Mouse (Mus musculus): ENCODE measurements at regions not wholly inside any gene's neighbourhood (a gene's known extent, or its start where the extent isn't known, plus 50 kb on each side); places are given as distances from the start of the nearest gene placed in this dataset.

- 82% methylated on average over 4 of the region's 4 CpGs for WGBS (ENCODE audit: missing documents)
- Histone ChIP-seq H3K36me3 (ENCODE audit: inconsistent target) (no peaks in the 10 kb centered on the region), H3K79me2 (ENCODE audit: inconsistent target) (no peaks in the 10 kb centered on the region), H3K27ac (no peak overlapping the region), H3K4me3 (ENCODE audit: inconsistent target) (no peak overlapping the region)
These were observed 233.4 kb upstream of the Sash1 start for GRCm38 (mm10) chr10:9119249-9119648.

- Histone ChIP-seq H3K36me3 (ENCODE audit: inconsistent target) (no peaks in the 10 kb centered on the region), H3K27ac (no peak overlapping the region), H3K79me2 (ENCODE audit: inconsistent target) (no peaks in the 10 kb centered on the region), H3K4me3 (ENCODE audit: inconsistent target) (no peak overlapping the region)
- 34% methylated on average over 14 of the region's 14 CpGs for WGBS (ENCODE audit: missing documents)
These were observed 232.0 kb upstream of the Sash1 start for GRCm38 (mm10) chr10:9117648-9118551.

GRCm38 (mm10) chr10:9117134-9117533 lies 231.3 kb upstream of the Sash1 start:
- no peak overlapping the region for H3K27ac ChIP-seq
- H3K79me2 ChIP-seq (ENCODE audit: inconsistent target), result no peaks in the 10 kb centered on the region
- no peaks in the 10 kb centered on the region for H3K36me3 ChIP-seq (ENCODE audit: inconsistent target)
- WGBS (ENCODE audit: missing documents), result 94% methylated on average over 7 of the region's 7 CpGs
- H3K4me3 ChIP-seq (ENCODE audit: inconsistent target), result no peak overlapping the region

GRCm38 (mm10) chr10:9113706-9114105 lies 227.8 kb upstream of the Sash1 start:
- WGBS (ENCODE audit: missing documents), result 77% methylated on average over 4 of the region's 5 CpGs

GRCm38 (mm10) chr10:9111051-9111450 lies 225.2 kb upstream of the Sash1 start:
- H3K4me3 ChIP-seq (ENCODE audit: inconsistent target), result no peak overlapping the region
- 98% methylated on average over 3 of the region's 3 CpGs for WGBS (ENCODE audit: missing documents)
- no peak overlapping the region for H3K27ac ChIP-seq
- H3K79me2 ChIP-seq (ENCODE audit: inconsistent target), result no peaks in the 10 kb centered on the region
- H3K36me3 ChIP-seq (ENCODE audit: inconsistent target), result no peaks in the 10 kb centered on the region

More at GRCm38 (mm10) chr10:9113706-9114105, 227.8 kb upstream of the Sash1 start:
- no peak overlapping the region for H3K4me3 ChIP-seq (ENCODE audit: inconsistent target)
- H3K36me3 ChIP-seq (ENCODE audit: inconsistent target), result no peaks in the 10 kb centered on the region
- H3K79me2 ChIP-seq (ENCODE audit: inconsistent target), result no peaks in the 10 kb centered on the region
- no peak overlapping the region for H3K27ac ChIP-seq

GRCm38 (mm10) chr10:9096207-9096606 lies 210.3 kb upstream of the Sash1 start:
- no peak overlapping the region for H3K4me3 ChIP-seq (ENCODE audit: inconsistent target)
- 92% methylated on average over 2 of the region's 2 CpGs for WGBS (ENCODE audit: missing documents)

GRCm38 (mm10) chr10:9095163-9095562 lies 209.3 kb upstream of the Sash1 start:
- H3K79me2 ChIP-seq (ENCODE audit: inconsistent target), result no peaks in the 10 kb centered on the region
- no peak overlapping the region for H3K27ac ChIP-seq
- WGBS (ENCODE audit: missing documents), result 91% methylated on average over 6 of the region's 6 CpGs
- no peak overlapping the region for H3K4me3 ChIP-seq (ENCODE audit: inconsistent target)
- no peaks in the 10 kb centered on the region for H3K36me3 ChIP-seq (ENCODE audit: inconsistent target)

More at GRCm38 (mm10) chr10:9096207-9096606, 210.3 kb upstream of the Sash1 start:
- Histone ChIP-seq H3K27ac (no peak overlapping the region), H3K79me2 (ENCODE audit: inconsistent target) (no peaks in the 10 kb centered on the region), H3K36me3 (ENCODE audit: inconsistent target) (no peaks in the 10 kb centered on the region)

- H3K79me2 ChIP-seq (ENCODE audit: inconsistent target), result no peaks in the 10 kb centered on the region
- no peak overlapping the region for H3K4me3 ChIP-seq (ENCODE audit: inconsistent target)
- no peak overlapping the region for H3K27ac ChIP-seq
- WGBS (ENCODE audit: missing documents), result 89% methylated on average over 10 of the region's 10 CpGs
- H3K36me3 ChIP-seq (ENCODE audit: inconsistent target), result no peaks in the 10 kb centered on the region
These were observed 206.5 kb upstream of the Sash1 start for GRCm38 (mm10) chr10:9092237-9092885.

GRCm38 (mm10) chr10:9090961-9091360 lies 205.1 kb upstream of the Sash1 start:
- H3K36me3 ChIP-seq (ENCODE audit: inconsistent target), result no peaks in the 10 kb centered on the region
- no peak overlapping the region for H3K27ac ChIP-seq
- H3K4me3 ChIP-seq (ENCODE audit: inconsistent target), result no peak overlapping the region
- no peaks in the 10 kb centered on the region for H3K79me2 ChIP-seq (ENCODE audit: inconsistent target)
- WGBS (ENCODE audit: missing documents), result 99% methylated on average over 6 of the region's 6 CpGs

GRCm38 (mm10) chr10:9087871-9088270 lies 202.0 kb upstream of the Sash1 start:
- no peaks in the 10 kb centered on the region for H3K79me2 ChIP-seq (ENCODE audit: inconsistent target)
- no peak overlapping the region for H3K4me3 ChIP-seq (ENCODE audit: inconsistent target)
- H3K27ac ChIP-seq, result no peak overlapping the region
- 92% methylated on average over 3 of the region's 3 CpGs for WGBS (ENCODE audit: missing documents)
- no peaks in the 10 kb centered on the region for H3K36me3 ChIP-seq (ENCODE audit: inconsistent target)

- Histone ChIP-seq H3K36me3 (ENCODE audit: inconsistent target) (no peaks in the 10 kb centered on the region), H3K4me3 (ENCODE audit: inconsistent target) (no peak overlapping the region), H3K79me2 (ENCODE audit: inconsistent target) (no peaks in the 10 kb centered on the region), H3K27ac (no peak overlapping the region)
- 69% methylated on average over 3 of the region's 3 CpGs for WGBS (ENCODE audit: missing documents)
These were observed 201.3 kb upstream of the Sash1 start for GRCm38 (mm10) chr10:9087171-9087570.

GRCm38 (mm10) chr10:9086666-9087065 lies 200.8 kb upstream of the Sash1 start:
- H3K79me2 ChIP-seq (ENCODE audit: inconsistent target), result no peaks in the 10 kb centered on the region
- H3K4me3 ChIP-seq (ENCODE audit: inconsistent target), result no peak overlapping the region
- no peaks in the 10 kb centered on the region for H3K36me3 ChIP-seq (ENCODE audit: inconsistent target)
- no peak overlapping the region for H3K27ac ChIP-seq
- WGBS (ENCODE audit: missing documents), result 95% methylated on average over 2 of the region's 2 CpGs

GRCm38 (mm10) chr10:9085441-9085840 lies 199.6 kb upstream of the Sash1 start:
- H3K27ac ChIP-seq, result no peak overlapping the region
- H3K36me3 ChIP-seq (ENCODE audit: inconsistent target), result no peaks in the 10 kb centered on the region
- 94% methylated on average over 7 of the region's 7 CpGs for WGBS (ENCODE audit: missing documents)
- H3K79me2 ChIP-seq (ENCODE audit: inconsistent target), result no peaks in the 10 kb centered on the region
- no peak overlapping the region for H3K4me3 ChIP-seq (ENCODE audit: inconsistent target)

- Histone ChIP-seq H3K79me2 (ENCODE audit: inconsistent target) (no peaks in the 10 kb centered on the region), H3K4me3 (ENCODE audit: inconsistent target) (no peak overlapping the region), H3K36me3 (ENCODE audit: inconsistent target) (no peaks in the 10 kb centered on the region), H3K27ac (no peak overlapping the region)
- 96% methylated on average over 2 of the region's 2 CpGs for WGBS (ENCODE audit: missing documents)
These were observed 189.0 kb upstream of the Sash1 start for GRCm38 (mm10) chr10:9074916-9075315.

GRCm38 (mm10) chr10:9071630-9072029 lies 185.8 kb upstream of the Sash1 start:
- H3K36me3 ChIP-seq (ENCODE audit: inconsistent target), result no peaks in the 10 kb centered on the region
- no peak overlapping the region for H3K4me3 ChIP-seq (ENCODE audit: inconsistent target)
- 33% methylated on average over 5 of the region's 5 CpGs for WGBS (ENCODE audit: missing documents)
- no peaks in the 10 kb centered on the region for H3K79me2 ChIP-seq (ENCODE audit: inconsistent target)
- H3K27ac ChIP-seq, result no peak overlapping the region
